Mouse (Mus musculus): Measurements from ENCODE around the gene Sestd1. TPM values are rescaled to one million over a fixed set of nuclear protein-coding genes. Genes with fewer than 3 reads are reported as not detected.

Gene Sestd1
- polyA plus RNA-seq, 1 experiment: 9.6 TPM

DNA sequence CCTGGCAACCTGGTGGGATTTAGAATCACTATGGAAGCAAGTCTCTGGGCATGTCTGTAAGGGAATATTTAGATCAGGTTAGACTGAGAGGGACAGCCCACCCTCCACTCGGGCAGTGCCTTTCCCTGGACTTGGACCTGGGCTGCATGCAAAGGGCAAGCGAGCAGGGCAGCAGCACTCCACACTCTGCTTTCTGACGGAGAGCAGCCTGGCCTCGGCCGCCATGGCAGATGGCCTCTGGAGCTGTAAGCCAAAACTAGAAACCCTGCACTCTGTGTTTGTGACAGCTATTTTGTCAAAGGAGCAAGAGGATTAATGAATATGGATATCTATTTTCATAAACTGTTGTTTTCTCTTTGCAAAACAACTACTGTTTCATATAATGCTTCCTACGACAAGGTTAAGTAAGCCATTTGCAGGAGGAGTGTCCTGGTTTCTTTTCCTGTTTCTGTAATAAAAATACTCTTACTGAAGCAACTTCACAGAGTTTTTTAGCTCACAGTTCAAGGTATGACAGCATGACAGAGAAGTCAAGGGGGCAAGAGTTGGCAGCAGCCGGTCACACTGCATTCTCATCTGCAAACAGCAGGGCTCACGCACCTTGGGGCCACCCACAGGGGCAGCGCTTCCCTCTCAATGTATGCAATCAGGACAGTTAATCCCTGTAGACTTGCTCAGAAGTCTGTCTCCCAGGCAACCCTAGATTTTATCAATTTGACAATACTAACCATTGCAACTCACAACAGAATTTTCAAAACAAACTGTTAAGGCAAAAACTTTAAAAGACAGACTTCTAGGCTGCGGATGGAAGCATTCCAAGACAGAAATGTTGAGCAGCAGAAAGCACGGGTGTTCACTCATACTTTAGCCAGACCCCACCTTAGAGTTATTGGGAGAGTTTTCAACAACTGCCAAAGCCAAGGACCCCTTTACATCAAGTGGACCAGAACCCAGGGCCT lies 16.6 kb downstream of the Sestd1 start:
- Histone ChIP-seq H3K27ac (ENCODE audit: control insufficient read depth, insufficient read depth, low read depth, low read length) (no peak overlapping the region), H3K27me3 (ENCODE audit: control insufficient read depth, insufficient read depth, low read length) (no peaks in the 10 kb centered on the region), H3K4me1 (ENCODE audit: control insufficient read depth, insufficient read depth, low read length) (no peaks in the 10 kb centered on the region), H3K36me3 (ENCODE audit: control insufficient read depth, insufficient read depth, low read length) (no peaks in the 10 kb centered on the region), H3K4me3 (ENCODE audit: control insufficient read depth, low read depth, low read length) (no peak overlapping the region)
- TF ChIP-seq CTCF (IDR thresholded peaks at IDR 0.05; ENCODE audit: control insufficient read depth, insufficient read depth, insufficient replicate concordance, low read depth, low read length): no peak
- no peak for TF ChIP-seq POLR2A (IDR thresholded peaks at IDR 0.05; ENCODE audit: control insufficient read depth, low read depth, low read length)

DNA sequence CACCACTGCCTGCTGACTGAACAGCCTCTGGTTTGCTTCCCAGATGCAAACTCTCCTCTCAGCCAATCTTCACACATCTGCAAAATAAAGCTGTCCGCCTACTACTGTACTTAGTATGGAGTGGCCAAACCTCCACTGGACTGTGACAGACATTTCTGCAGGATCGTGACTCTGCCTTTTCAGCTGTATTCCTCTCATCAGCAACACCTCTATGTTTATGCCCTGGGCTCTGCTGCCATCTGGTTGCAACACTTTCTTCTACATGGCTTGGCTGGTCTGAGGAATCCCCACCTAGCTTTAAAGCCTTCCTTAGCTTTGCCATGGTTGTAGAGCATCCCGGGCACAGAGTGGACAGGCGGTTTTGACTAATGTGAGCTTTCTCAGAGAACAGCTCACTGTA lies 20.3 kb downstream of the Sestd1 start:
- Histone ChIP-seq H3K27ac (ENCODE audit: control insufficient read depth, insufficient read depth, low read depth, low read length) (no peak overlapping the region), H3K27me3 (ENCODE audit: control insufficient read depth, insufficient read depth, low read length) (no peaks in the 10 kb centered on the region), H3K36me3 (ENCODE audit: control insufficient read depth, insufficient read depth, low read length) (no peaks in the 10 kb centered on the region), H3K4me1 (ENCODE audit: control insufficient read depth, insufficient read depth, low read length) (no peaks in the 10 kb centered on the region), H3K4me3 (ENCODE audit: control insufficient read depth, low read depth, low read length) (no peak overlapping the region)
- no peak for TF ChIP-seq POLR2A (IDR thresholded peaks at IDR 0.05; ENCODE audit: control insufficient read depth, low read depth, low read length)
- no peak for TF ChIP-seq CTCF (IDR thresholded peaks at IDR 0.05; ENCODE audit: control insufficient read depth, insufficient read depth, insufficient replicate concordance, low read depth, low read length)

DNA sequence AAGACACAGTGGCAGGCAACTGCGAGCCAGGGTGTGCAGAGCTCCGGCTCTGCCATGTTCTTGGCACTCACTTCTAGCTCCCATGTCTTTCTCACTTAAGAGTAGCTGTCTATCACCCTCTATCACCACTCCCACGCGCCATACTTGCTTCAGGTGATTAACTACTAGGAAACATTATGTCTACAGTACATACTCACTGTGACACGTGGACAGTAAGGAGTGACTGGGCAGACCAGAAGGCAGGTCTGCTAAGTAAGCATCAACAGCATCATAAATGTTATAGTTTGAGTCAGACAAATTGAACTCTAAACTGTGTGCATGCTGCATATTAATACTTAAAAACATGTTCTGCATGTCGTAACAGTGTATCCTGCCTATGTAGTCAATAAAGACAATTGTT lies 27.2 kb downstream of the Sestd1 start:
- Histone ChIP-seq H3K27me3 (ENCODE audit: control insufficient read depth, insufficient read depth, low read length) (no peaks in the 10 kb centered on the region), H3K4me3 (ENCODE audit: control insufficient read depth, low read depth, low read length) (no peak overlapping the region), H3K4me1 (ENCODE audit: control insufficient read depth, insufficient read depth, low read length) (no peaks in the 10 kb centered on the region), H3K36me3 (ENCODE audit: control insufficient read depth, insufficient read depth, low read length) (no peaks in the 10 kb centered on the region), H3K27ac (ENCODE audit: control insufficient read depth, insufficient read depth, low read depth, low read length) (no peak overlapping the region)
- TF ChIP-seq CTCF (IDR thresholded peaks at IDR 0.05; ENCODE audit: control insufficient read depth, insufficient read depth, insufficient replicate concordance, low read depth, low read length) (no peak), POLR2A (IDR thresholded peaks at IDR 0.05; ENCODE audit: control insufficient read depth, low read depth, low read length) (no peak)

DNA sequence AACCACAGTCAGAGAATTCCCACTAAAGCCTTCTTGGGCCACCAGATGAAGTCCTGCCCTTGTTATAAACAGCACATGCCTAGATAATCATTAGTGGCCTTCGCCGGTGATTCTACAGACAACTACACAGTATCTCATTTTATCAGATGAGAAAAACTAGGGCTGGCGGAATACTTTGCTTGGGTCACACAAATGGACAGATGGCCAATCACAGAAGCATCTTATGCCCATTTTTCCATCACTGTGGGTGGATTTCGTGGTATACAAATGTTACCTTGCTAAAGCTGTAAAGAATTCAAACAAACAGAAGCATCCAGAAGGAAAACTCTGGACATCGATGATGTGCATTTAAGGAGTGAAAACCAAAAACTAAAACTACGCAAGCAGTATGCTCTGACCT lies 28.7 kb downstream of the Sestd1 start:
- Histone ChIP-seq H3K4me1 (ENCODE audit: control insufficient read depth, insufficient read depth, low read length) (no peaks in the 10 kb centered on the region), H3K36me3 (ENCODE audit: control insufficient read depth, insufficient read depth, low read length) (no peaks in the 10 kb centered on the region), H3K27ac (ENCODE audit: control insufficient read depth, insufficient read depth, low read depth, low read length) (no peak overlapping the region), H3K27me3 (ENCODE audit: control insufficient read depth, insufficient read depth, low read length) (no peaks in the 10 kb centered on the region), H3K4me3 (ENCODE audit: control insufficient read depth, low read depth, low read length) (no peak overlapping the region)
- no peak for TF ChIP-seq POLR2A (IDR thresholded peaks at IDR 0.05; ENCODE audit: control insufficient read depth, low read depth, low read length)
- TF ChIP-seq CTCF (IDR thresholded peaks at IDR 0.05; ENCODE audit: control insufficient read depth, insufficient read depth, insufficient replicate concordance, low read depth, low read length): no peak

DNA sequence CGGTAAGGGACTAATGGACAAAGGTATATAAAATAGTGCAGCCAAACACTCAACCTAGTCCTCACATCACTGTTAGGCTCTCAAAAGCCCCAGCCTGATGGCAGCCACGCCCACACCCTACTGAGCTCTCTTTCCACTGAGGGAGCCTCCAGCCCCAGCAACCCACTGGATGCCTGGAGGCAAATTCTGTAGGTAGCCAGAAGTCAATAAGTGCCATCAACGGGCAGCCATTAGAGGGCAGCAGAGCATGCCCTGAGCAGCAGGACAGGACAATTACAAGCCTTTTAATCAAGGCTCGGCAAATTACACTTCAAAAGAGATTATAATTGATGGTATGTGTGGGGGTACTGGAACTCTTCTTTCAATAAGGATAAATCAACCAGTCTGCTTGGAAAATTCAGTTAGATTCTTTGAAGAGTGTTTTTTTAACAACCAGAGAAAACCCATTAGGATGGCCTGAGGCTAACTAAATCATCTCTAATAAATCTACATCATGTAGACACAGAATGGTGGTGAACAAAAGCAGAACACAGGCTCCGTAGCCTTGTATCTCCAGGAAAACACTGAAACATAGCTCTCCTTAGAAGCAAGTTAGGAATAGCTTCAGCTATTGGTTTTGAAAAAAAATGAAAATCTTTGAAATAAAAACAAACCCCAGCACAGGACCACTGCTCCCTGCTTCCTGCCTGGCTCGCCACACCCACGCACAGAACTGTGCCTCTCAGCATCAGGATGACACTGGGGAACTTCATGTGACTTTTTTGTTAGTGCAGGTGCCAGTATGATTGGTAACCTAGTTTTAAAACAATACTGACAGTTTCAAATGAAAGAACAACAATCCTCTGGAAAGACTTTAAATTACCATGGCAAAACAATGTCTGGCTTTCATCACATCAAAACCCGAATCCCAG lies 30.4 kb downstream of the Sestd1 start:
- Histone ChIP-seq H3K4me3 (ENCODE audit: control insufficient read depth, low read depth, low read length) (no peak overlapping the region), H3K4me1 (ENCODE audit: control insufficient read depth, insufficient read depth, low read length) (no peaks in the 10 kb centered on the region), H3K27ac (ENCODE audit: control insufficient read depth, insufficient read depth, low read depth, low read length) (no peak overlapping the region), H3K36me3 (ENCODE audit: control insufficient read depth, insufficient read depth, low read length) (no peaks in the 10 kb centered on the region), H3K27me3 (ENCODE audit: control insufficient read depth, insufficient read depth, low read length) (no peaks in the 10 kb centered on the region)
- TF ChIP-seq CTCF (IDR thresholded peaks at IDR 0.05; ENCODE audit: control insufficient read depth, insufficient read depth, insufficient replicate concordance, low read depth, low read length): peak; percentile 57; the same call in 1 of the 2 replicates
- TF ChIP-seq POLR2A (IDR thresholded peaks at IDR 0.05; ENCODE audit: control insufficient read depth, low read depth, low read length): no peak

DNA sequence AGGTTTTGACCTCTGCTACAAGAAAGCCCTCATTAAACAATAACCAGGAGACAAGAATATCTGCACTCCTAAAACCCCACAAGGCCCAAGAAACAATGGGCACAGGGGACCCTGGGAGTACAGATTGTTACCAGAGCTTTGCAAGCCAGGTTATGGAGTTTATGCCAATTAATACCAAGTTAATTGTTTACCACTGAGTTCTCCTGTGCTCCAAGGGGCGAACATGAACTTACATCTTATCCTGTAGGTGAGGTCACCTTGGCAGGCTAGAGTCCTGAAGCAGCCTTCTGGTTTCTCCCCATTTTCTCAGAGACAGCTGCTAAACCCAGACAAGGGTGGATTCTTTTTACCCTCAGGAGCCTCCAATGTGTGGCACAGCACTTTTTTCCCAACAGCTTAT lies 32.0 kb downstream of the Sestd1 start:
- no peak overlapping the region for H3K27ac ChIP-seq (ENCODE audit: control insufficient read depth, insufficient read depth, low read depth, low read length)

More for the DNA sequence above, 32.0 kb downstream of the Sestd1 start:
- H3K4me1 ChIP-seq (ENCODE audit: control insufficient read depth, insufficient read depth, low read length): no peaks in the 10 kb centered on the region
- TF ChIP-seq POLR2A (IDR thresholded peaks at IDR 0.05; ENCODE audit: control insufficient read depth, low read depth, low read length) (no peak), CTCF (IDR thresholded peaks at IDR 0.05; ENCODE audit: control insufficient read depth, insufficient read depth, insufficient replicate concordance, low read depth, low read length) (no peak)
- no peaks in the 10 kb centered on the region for H3K27me3 ChIP-seq (ENCODE audit: control insufficient read depth, insufficient read depth, low read length)
- H3K36me3 ChIP-seq (ENCODE audit: control insufficient read depth, insufficient read depth, low read length): no peaks in the 10 kb centered on the region
- H3K4me3 ChIP-seq (ENCODE audit: control insufficient read depth, low read depth, low read length): no peak overlapping the region
